Mouse (Mus musculus) MEL (cell line): ENCODE measurements at regions not wholly inside any gene's neighbourhood (a gene's known extent, or its start where the extent isn't known, plus 50 kb on each side); places are given as distances from the start of the nearest gene placed in this dataset.

Source experiments
- DNase-seq: peaks from one replicate; pipeline ENCODE4 v3.0.0; 2011; ENCODE audit warnings: low read depth, low spot score
- H3K27ac ChIP-seq: 2 replicates; pipeline ENCODE4 v1.5.1; 2012; ENCODE audit warnings: low read depth, mild to moderate bottlenecking, control low read depth, low read length, moderate library complexity; ENCODE audit not compliant: control insufficient read depth
- H3K27me3 ChIP-seq, 2 experiments: fragments of 150-350 bp in 1 of 2; sonication (generic) in 1 of 2; 2 replicates each; pipeline ENCODE4 v1.6.1; 2012; ENCODE audit warnings: low read length in 2 of 2, mild to moderate bottlenecking in 2 of 2, improper control_type of control experiment in 1 of 2, moderate library complexity in 1 of 2; ENCODE audit not compliant: insufficient read depth in 2 of 2, control insufficient read depth in 1 of 2
- H3K36me3 ChIP-seq, 2 experiments: 2 replicates each; pipeline ENCODE4 v1.6.1; 2012 to 2014; ENCODE audit warnings: low read length in 2 of 2, improper control_type of control experiment in 1 of 2, inconsistent platforms in 1 of 2, mild to moderate bottlenecking in 1 of 2; ENCODE audit not compliant: insufficient read depth in 2 of 2, control insufficient read depth in 1 of 2
- H3K4me1 ChIP-seq, 2 experiments: fragments of 150-350 bp in 1 of 2; sonication (generic) in 1 of 2; 2 replicates each; pipeline ENCODE4 v1.6.1; 2012; ENCODE audit warnings: low read length in 2 of 2, improper control_type of control experiment in 1 of 2, mild to moderate bottlenecking in 1 of 2; ENCODE audit not compliant: insufficient read depth in 2 of 2, control insufficient read depth in 1 of 2
- H3K4me3 ChIP-seq, 2 experiments: fragments of 150-350 bp in 1 of 2; sonication (generic) in 1 of 2; 2 replicates each; pipeline ENCODE4 v1.5.1; 2012; ENCODE audit warnings: low read depth in 2 of 2, low read length in 2 of 2, mild to moderate bottlenecking in 2 of 2, moderate library complexity in 2 of 2, control low read depth in 1 of 2, improper control_type of control experiment in 1 of 2; ENCODE audit not compliant: control insufficient read depth in 1 of 2, insufficient read depth in 1 of 2
- H3K79me2 ChIP-seq: 2 replicates; pipeline ENCODE4 v1.6.1; 2012; ENCODE audit warnings: mild to moderate bottlenecking, low read length, moderate library complexity; ENCODE audit not compliant: control insufficient read depth, poor library complexity, insufficient read depth
- H3K9ac ChIP-seq: 2 replicates; pipeline ENCODE4 v1.6.1; 2012; ENCODE audit warnings: low read depth, mild to moderate bottlenecking, control low read depth, low read length, moderate library complexity; ENCODE audit not compliant: control insufficient read depth, poor library complexity, severe bottlenecking
- H3K9me3 ChIP-seq: fragments of 150-350 bp; sonication (generic); replicated peaks from 2 replicates; pipeline ENCODE4 v1.6.1; 2012; ENCODE audit warnings: mild to moderate bottlenecking, low read length, improper control_type of control experiment, moderate library complexity; ENCODE audit not compliant: insufficient read depth
- BHLHE40 ChIP-seq: IDR thresholded peaks from 2 replicates; pipeline ENCODE4 v1.6.1; 2012; ENCODE audit warnings: low read depth, mild to moderate bottlenecking, inconsistent platforms, low read length, improper control_type of control experiment, borderline replicate concordance
- CHD2 ChIP-seq: IDR thresholded peaks from 2 replicates; pipeline ENCODE4 v1.6.1; 2011; ENCODE audit warnings: low read length, improper control_type of control experiment
- EP300 ChIP-seq, 2 experiments: IDR thresholded peaks; 2 replicates each; pipeline ENCODE4 v1.6.1; 2011; ENCODE audit warnings: improper control_type of control experiment in 2 of 2, low read length in 2 of 2, low read depth in 1 of 2, mild to moderate bottlenecking in 1 of 2
- ETS1 ChIP-seq: IDR thresholded peaks from 2 replicates; pipeline ENCODE4 v1.6.1; 2012; ENCODE audit warnings: low read depth, mild to moderate bottlenecking, inconsistent platforms, low read length, improper control_type of control experiment, moderate library complexity
- GABPA ChIP-seq: IDR thresholded peaks from 2 replicates; pipeline ENCODE4 v1.6.1; 2012; ENCODE audit warnings: low read depth, mild to moderate bottlenecking, inconsistent platforms, low read length, improper control_type of control experiment, moderate library complexity
- GATA1 ChIP-seq: IDR thresholded peaks from 2 replicates; pipeline ENCODE4 v1.6.1; 2011; ENCODE audit warnings: low read depth, low read length, improper control_type of control experiment
- HCFC1 ChIP-seq: IDR thresholded peaks from 2 replicates; pipeline ENCODE4 v1.6.1; 2012; ENCODE audit warnings: low read depth, mild to moderate bottlenecking, inconsistent platforms, low read length, improper control_type of control experiment, moderate library complexity
- KAT2A ChIP-seq: conservative IDR thresholded peaks from 2 replicates; pipeline ENCODE4 v1.6.1; 2012; ENCODE audit warnings: low read depth, low read length, improper control_type of control experiment, inconsistent platforms
- MAZ ChIP-seq: IDR thresholded peaks from 2 replicates; pipeline ENCODE4 v1.6.1; 2012; ENCODE audit warnings: low read depth, mild to moderate bottlenecking, inconsistent platforms, low read length, improper control_type of control experiment
- MYB ChIP-seq: IDR thresholded peaks from 2 replicates; pipeline ENCODE4 v1.6.1; 2011; ENCODE audit warnings: mild to moderate bottlenecking, low read depth, low read length, improper control_type of control experiment
- NRF1 ChIP-seq: IDR thresholded peaks from 2 replicates; pipeline ENCODE4 v1.6.1; 2014; ENCODE audit warnings: low read depth, mild to moderate bottlenecking, inconsistent platforms, low read length, improper control_type of control experiment, moderate library complexity; ENCODE audit not compliant: poor library complexity, insufficient read depth, severe bottlenecking
- RCOR1 ChIP-seq: IDR thresholded peaks from 2 replicates; pipeline ENCODE4 v1.6.1; 2012; ENCODE audit warnings: low read depth, mild to moderate bottlenecking, inconsistent platforms, low read length, improper control_type of control experiment
- SMC3 ChIP-seq: IDR thresholded peaks from 2 replicates; pipeline ENCODE4 v1.6.1; 2011; ENCODE audit warnings: low read depth, low read length, improper control_type of control experiment
- TBP ChIP-seq: IDR thresholded peaks from 2 replicates; pipeline ENCODE4 v1.8.0; 2011; ENCODE audit warnings: low read depth, low read length, improper control_type of control experiment
- TCF12 ChIP-seq: IDR thresholded peaks from 2 replicates; pipeline ENCODE4 v1.6.1; 2014; ENCODE audit warnings: low read depth, mild to moderate bottlenecking, inconsistent platforms, low read length, improper control_type of control experiment, moderate library complexity
- USF2 ChIP-seq, 2 experiments: IDR thresholded peaks; 2 replicates each; pipeline ENCODE4 v1.6.1; 2011 to 2012; ENCODE audit warnings: improper control_type of control experiment in 2 of 2, low read length in 2 of 2, borderline replicate concordance in 1 of 2, inconsistent platforms in 1 of 2, low read depth in 1 of 2, mild to moderate bottlenecking in 1 of 2; ENCODE audit not compliant: insufficient read depth in 1 of 2
- ZMIZ1 ChIP-seq: IDR thresholded peaks from 2 replicates; pipeline ENCODE4 v1.6.1; 2012; ENCODE audit warnings: low read depth, mild to moderate bottlenecking, inconsistent platforms, low read length, improper control_type of control experiment, moderate library complexity
- ZNF384 ChIP-seq: IDR thresholded peaks from 2 replicates; pipeline ENCODE4 v1.6.1; 2012; ENCODE audit warnings: low read depth, mild to moderate bottlenecking, inconsistent platforms, low read length, improper control_type of control experiment

- Histone ChIP-seq H3K27ac (no peak overlapping the region), H3K4me1 (no peaks in the 10 kb centered on the region), H3K27me3 (no peaks in the 10 kb centered on the region; a peak in 1 of 4 replicates), H3K36me3 (no peaks in the 10 kb centered on the region), H3K9ac (no peak overlapping the region), H3K4me3 (no peak overlapping the region), H3K9me3 (no peaks in the 10 kb centered on the region), H3K79me2 (no peaks in the 10 kb centered on the region)
- no peak for DNase-seq
- TF ChIP-seq NRF1 (no peak), ZNF384 (no peak), TBP (no peak), ZMIZ1 (no peak), EP300 (IDR thresholded peaks at IDR 0.05; ENCODE audit: low read depth in 1 of 2, low read length in 2 of 2) (no peak), BHLHE40 (no peak), GABPA (no peak), MAZ (no peak), TCF12 (no peak), ETS1 (no peak), GATA1 (no peak), USF2 (IDR thresholded peaks at IDR 0.05; ENCODE audit: borderline replicate concordance in 1 of 2, insufficient read depth in 1 of 2, low read depth in 1 of 2, low read length in 2 of 2) (no peak), KAT2A (no peak), MYB (no peak), RCOR1 (no peak), CHD2 (no peak), SMC3 (no peak), HCFC1 (no peak)
Observed at GRCm38 (mm10) chr17:79540038-79540437, 71.6 kb upstream of the Rmdn2 start.

- no peaks in the 10 kb centered on the region; a peak in 1 of 4 replicates for H3K27me3 ChIP-seq
- no peak overlapping the region for H3K4me3 ChIP-seq
- H3K4me1 ChIP-seq, result no peaks in the 10 kb centered on the region
- H3K9me3 ChIP-seq, result no peaks in the 10 kb centered on the region
- no peaks in the 10 kb centered on the region for H3K79me2 ChIP-seq
- DNase-seq, result no peak
- no peak overlapping the region for H3K9ac ChIP-seq
- TF ChIP-seq GATA1, result no peak
- H3K27ac ChIP-seq, result no peak overlapping the region
- no peaks in the 10 kb centered on the region for H3K36me3 ChIP-seq
Observed at GRCm38 (mm10) chr17:79540511-79540910, 71.2 kb upstream of the Rmdn2 start.
